Mouse (Mus musculus) embryonic facial prominence, embryonic 15.5 days (tissue): ENCODE data around the gene Hils1. TPM values are rescaled to one million over a fixed set of nuclear protein-coding genes. Genes with fewer than 3 reads are reported as not detected.

Experiments
- ATAC-seq: fragments of 200-750 bp; cut with Nextera tagmentation; 2 replicates; pipeline ENCODE4 v1.8.0; 2017; ENCODE audit warnings: low read depth, moderate TSS enrichment; ENCODE audit not compliant: insufficient number of reproducible peaks, low FRiP score, low TSS enrichment
- H3K27ac ChIP-seq: fragments of 300-500 bp; sonication (generic); replicated peaks from 2 replicates; pipeline ENCODE4 v1.5.1; 2015; ENCODE audit warnings: mild to moderate bottlenecking, inconsistent platforms
- H3K27me3 ChIP-seq: fragments of 300-500 bp; sonication (generic); 2 replicates; pipeline ENCODE4 v1.6.1; 2015; ENCODE audit warnings: inconsistent platforms
- H3K36me3 ChIP-seq: fragments of 300-500 bp; sonication (generic); 2 replicates; pipeline ENCODE4 v1.6.1; 2015; ENCODE audit warnings: mild to moderate bottlenecking, inconsistent platforms
- H3K4me1 ChIP-seq: fragments of 300-500 bp; sonication (generic); 2 replicates; pipeline ENCODE4 v1.6.1; 2015; ENCODE audit warnings: inconsistent platforms
- H3K4me2 ChIP-seq: fragments of 300-500 bp; sonication (generic); replicated peaks from 2 replicates; pipeline ENCODE4 v1.6.1; 2015; ENCODE audit warnings: mild to moderate bottlenecking, inconsistent platforms
- H3K4me3 ChIP-seq: fragments of 300-500 bp; sonication (generic); replicated peaks from 2 replicates; pipeline ENCODE4 v1.5.1; 2015; ENCODE audit warnings: mild to moderate bottlenecking, inconsistent platforms
- H3K9ac ChIP-seq: fragments of 300-500 bp; sonication (generic); 2 replicates; pipeline ENCODE4 v1.6.1; 2015; ENCODE audit warnings: inconsistent platforms
- H3K9me3 ChIP-seq: fragments of 300-500 bp; sonication (generic); replicated peaks from 2 replicates; pipeline ENCODE4 v1.6.1; 2016; ENCODE audit warnings: inconsistent platforms
- WGBS: fragments of 180-500 bp; shearing (Covaris S2); methylation state at CpG from one replicate; pipeline ENCODE4 v1.1.7; 2015; 5-methylcytosine and 5-hydroxymethylcytosine counted together
- polyA plus RNA-seq: library from polyadenylated mRNA; unstranded; fragments of >200 nt; fragmentation: Nextera tagmentation; extraction: Ambion mirVana; gene quantifications from 2 replicates; pipeline ENCODE4 v1.2.1, GENCODE M21; 2015

Gene Hils1
- polyA plus RNA-seq, 1 experiment from 2014 or later = 0.25 TPM

DNA sequence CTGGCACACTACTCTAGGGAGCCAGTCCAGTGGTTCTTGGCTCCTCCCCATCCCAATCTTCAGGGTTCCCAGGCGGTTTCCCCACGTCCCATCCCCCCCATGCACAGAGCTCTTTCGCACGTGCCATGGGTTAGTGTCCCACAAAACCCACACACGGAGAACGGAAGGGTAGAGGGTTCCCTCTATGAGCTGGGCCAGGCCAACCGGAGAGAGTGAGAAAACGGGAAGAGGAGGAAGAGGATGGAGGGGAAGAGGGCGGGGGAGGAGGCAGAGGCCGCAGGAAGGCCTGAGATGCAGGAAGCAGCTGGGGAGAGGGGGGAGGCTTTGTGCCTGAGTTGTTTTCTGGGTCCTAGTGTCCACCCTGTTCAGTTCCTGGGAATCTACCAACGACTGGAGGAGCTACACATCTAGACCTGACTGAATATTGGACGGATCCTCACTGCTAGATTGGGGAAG is 22.2 kb downstream of the Hils1 start:
- peak overlapping the region; percentile 33 for H3K9ac ChIP-seq
- peak; percentile 62 for ATAC-seq
- no peaks in the 10 kb centered on the region for H3K9me3 ChIP-seq
- H3K36me3 ChIP-seq = no peaks in the 10 kb centered on the region
- peak overlapping the region; percentile 91 for H3K4me3 ChIP-seq
- peaks cover 65% of the 10 kb centered on the region for H3K4me1 ChIP-seq
- peak overlapping the region; percentile 95 for H3K27ac ChIP-seq
- 0% methylated on average over 12 of the region's 12 CpGs for WGBS
- H3K27me3 ChIP-seq = no peaks in the 10 kb centered on the region
- peak overlapping the region; percentile 94 for H3K4me2 ChIP-seq

DNA sequence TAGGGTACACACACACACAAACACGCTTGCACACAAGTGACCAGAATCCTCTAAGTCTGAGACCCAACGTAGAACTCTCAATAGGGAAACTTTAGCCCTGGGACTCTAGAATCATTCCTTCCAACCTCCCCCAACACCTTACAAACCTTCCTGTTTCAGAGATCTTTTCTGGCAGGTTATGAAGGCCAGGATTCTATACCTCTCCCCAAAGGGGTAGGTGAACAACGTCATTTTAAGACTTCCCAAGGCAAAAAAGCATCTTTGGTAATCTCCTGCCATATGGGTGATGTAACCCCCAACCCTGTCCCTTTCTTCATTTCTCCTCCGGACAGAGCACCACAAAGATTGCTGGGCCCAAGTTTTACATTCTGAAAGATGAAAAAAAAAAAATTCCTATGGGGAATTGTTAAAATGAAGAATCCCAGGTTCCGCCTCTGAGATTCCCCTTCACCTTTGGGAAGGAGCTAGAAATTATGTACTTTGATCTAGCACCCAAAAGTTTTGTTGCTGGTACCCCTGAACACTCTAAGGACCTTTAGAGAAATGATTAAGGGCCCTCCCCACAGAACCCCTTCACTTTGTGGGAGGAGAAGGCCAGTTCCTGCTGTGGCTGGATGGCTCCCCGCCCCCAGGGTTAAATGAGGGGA is 22.8 kb downstream of the Hils1 start:
- Histone ChIP-seq H3K4me3 (peak overlapping the region; percentile 91), H3K9me3 (no peaks in the 10 kb centered on the region), H3K36me3 (peaks cover 3% of the 10 kb centered on the region; the same call in 1 of the 2 replicates), H3K27ac (peak overlapping the region; percentile 95), H3K9ac (peak overlapping the region; percentile 93; the same call in 1 of the 2 replicates), H3K27me3 (no peaks in the 10 kb centered on the region), H3K4me1 (peaks cover 71% of the 10 kb centered on the region), H3K4me2 (peak overlapping the region; percentile 94)
- WGBS = 40% methylated on average over 6 of the region's 6 CpGs
- no peak for ATAC-seq

DNA sequence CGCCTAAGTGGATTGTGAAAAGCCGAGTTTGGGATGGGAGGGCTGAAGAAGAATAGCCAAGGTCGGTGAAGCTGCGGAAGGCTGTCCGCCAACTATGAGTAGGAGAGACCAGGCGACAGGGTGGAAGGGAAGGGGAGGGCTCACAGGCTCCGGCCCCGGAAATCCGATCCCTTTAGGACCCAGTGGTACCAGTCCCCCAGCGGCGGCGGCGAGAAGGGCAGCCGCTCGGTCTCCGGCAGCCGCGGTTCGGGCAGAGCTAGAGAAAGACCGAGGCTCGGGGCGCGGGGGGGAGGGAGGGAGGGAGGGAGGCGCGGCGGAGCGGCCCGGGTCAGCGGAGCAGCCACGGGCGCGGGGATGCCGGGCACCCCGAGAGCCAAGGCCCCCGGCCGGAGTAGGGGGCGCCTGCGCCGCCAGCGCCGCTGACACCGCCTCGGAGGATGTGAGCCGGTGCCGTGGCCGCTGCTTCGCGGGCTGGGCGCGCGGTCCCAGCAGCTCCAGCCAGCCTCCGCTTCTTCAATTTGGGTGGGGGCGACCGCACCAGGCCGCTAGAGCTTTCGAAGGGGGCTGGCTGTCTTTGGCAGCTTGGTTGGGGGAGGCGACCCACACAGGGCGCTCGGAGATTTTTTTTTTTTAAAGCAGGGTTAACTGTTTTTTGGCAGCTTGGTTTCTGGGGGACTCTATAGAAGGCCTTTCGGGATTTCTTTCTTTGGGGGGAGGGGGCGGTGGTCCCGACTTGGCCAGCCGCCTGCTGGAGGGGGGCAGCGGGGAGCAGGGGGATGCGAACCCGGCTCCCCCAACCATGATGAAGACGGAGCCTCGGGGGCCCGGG is 23.6 kb downstream of the Hils1 start, which contains the start of gene Ppp1r9b:
TSS of gene Ppp1r9b (plus strand) at position 287 of the 829 bp plus-strand sequence.
- under 1% methylated on average over 65 of the region's 69 CpGs for WGBS
- H3K27ac ChIP-seq = peak within 1 kb of the TSS; percentile 95

DNA sequence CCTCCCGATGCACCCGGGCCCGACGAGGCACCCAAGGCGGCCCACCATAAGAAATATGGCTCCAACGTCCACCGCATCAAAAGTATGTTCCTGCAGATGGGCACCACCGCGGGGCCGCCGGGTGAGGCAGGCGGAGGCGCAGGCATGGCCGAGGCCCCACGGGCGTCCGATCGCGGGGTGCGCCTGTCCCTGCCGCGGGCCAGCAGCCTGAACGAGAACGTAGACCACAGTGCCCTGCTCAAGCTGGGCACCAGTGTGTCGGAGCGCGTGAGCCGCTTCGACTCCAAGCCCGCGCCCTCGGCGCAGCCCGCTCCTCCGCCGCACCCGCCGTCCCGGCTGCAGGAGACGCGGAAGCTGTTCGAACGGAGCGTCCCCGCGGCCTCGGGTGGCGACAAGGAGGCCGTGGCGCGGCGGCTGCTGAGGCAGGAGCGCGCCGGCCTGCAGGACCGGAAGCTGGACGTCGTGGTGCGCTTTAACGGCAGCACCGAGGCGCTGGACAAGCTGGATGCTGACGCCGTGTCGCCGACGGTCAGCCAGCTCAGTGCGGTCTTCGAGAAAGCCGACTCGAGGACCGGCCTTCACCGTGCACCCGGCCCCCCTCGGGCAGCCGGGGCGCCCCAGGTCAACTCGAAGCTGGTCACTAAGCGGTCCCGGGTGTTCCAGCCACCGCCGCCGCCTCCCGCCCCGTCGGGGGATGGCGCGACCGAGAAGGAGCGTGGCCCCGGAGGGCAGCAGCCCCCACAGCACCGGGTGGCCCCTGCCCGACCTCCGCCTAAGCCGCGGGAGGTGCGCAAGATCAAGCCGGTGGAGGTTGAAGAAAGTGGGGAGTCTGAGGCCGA is 24.5 kb downstream of the Hils1 start:
- H3K4me2 ChIP-seq = peak overlapping the region; percentile 94
- H3K27ac ChIP-seq = peak overlapping the region; percentile 95
- peak overlapping the region; percentile 91 for H3K4me3 ChIP-seq
- H3K9ac ChIP-seq = peak overlapping the region; percentile 93
- no peaks in the 10 kb centered on the region for H3K9me3 ChIP-seq
- no peak for ATAC-seq
- no peaks in the 10 kb centered on the region for H3K27me3 ChIP-seq
- under 1% methylated on average over 99 of the region's 99 CpGs for WGBS
- peaks cover 81% of the 10 kb centered on the region for H3K4me1 ChIP-seq
- H3K36me3 ChIP-seq = peaks cover 13% of the 10 kb centered on the region

More for the DNA sequence above, 23.6 kb downstream of the Hils1 start, which contains the start of gene Ppp1r9b:
- peak within 1 kb of the TSS; percentile 94 for H3K4me2 ChIP-seq
- H3K4me3 ChIP-seq = peak within 1 kb of the TSS; percentile 91
- H3K9me3 ChIP-seq = no peaks in the 10 kb centered on the region
- peaks cover 6% of the 10 kb centered on the region; the same call in 1 of the 2 replicates for H3K36me3 ChIP-seq
- peak; percentile 85 for ATAC-seq
- H3K9ac ChIP-seq = peak within 1 kb of the TSS; percentile 93
- peaks cover 78% of the 10 kb centered on the region for H3K4me1 ChIP-seq
- H3K27me3 ChIP-seq = no peaks in the 10 kb centered on the region

DNA sequence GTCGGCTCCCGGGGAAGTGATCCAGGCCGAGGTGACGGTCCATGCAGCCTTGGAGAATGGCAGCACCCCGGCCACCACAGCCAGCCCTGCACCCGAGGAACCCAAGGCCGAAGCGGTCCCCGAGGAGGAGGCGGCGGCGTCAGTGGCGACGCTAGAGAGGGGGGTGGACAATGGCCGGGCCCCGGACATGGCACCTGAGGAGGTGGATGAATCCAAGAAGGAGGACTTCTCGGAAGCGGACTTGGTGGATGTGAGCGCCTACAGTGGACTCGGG is 25.0 kb downstream of the Hils1 start:
- Histone ChIP-seq H3K36me3 (peaks cover 18% of the 10 kb centered on the region), H3K27me3 (no peaks in the 10 kb centered on the region), H3K9me3 (no peaks in the 10 kb centered on the region), H3K27ac (peak overlapping the region; percentile 61), H3K4me3 (peak overlapping the region; percentile 91), H3K4me2 (peak overlapping the region; percentile 94), H3K9ac (peak overlapping the region; percentile 93), H3K4me1 (peaks cover 78% of the 10 kb centered on the region)
- no peak for ATAC-seq
- WGBS = 1% methylated on average over 20 of the region's 20 CpGs

DNA sequence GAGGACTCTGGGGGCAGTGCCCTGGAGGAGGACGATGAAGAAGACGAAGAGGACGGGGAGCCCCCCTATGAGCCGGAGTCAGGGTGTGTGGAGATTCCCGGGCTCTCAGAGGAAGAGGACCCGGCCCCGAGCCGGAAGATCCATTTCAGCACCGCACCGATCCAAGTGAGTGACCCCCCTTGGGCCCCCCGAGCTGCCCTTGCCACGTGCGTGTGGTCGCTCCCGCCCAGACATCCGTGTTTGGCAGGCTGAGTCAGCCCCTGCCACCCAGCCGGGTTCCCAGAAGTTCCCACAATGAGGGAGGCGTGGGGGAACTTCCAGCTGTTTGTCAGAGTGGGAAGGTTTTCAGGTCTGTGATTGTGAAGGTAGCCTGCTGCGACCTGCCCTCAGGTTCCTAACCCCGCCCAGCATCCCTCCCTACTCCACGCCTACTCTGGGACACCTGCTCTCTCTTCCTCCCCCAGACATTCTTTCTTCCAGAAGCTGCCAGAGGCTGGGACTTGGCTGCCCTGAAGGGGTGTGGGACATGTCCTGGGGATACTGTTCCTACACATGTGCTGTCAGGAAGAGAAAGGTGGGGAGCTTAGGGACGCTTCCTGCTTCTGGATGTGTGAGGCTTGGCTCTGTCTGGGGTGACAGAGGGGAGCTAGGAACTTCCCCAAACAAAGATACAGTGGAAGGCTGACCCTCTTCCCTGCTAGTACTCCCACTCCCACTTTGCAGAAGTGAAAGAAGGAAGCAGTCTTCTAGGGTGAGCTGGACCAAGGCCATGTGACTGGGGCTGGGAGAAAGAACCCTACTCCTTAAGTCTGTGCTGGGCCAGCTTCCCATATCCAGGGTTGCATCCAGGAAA is 25.6 kb downstream of the Hils1 start:
- H3K27ac ChIP-seq = peak overlapping the region; percentile 61
- peak overlapping the region; percentile 91 for H3K4me3 ChIP-seq
- H3K4me1 ChIP-seq = peaks cover 78% of the 10 kb centered on the region
- H3K9me3 ChIP-seq = no peaks in the 10 kb centered on the region
- H3K27me3 ChIP-seq = no peaks in the 10 kb centered on the region
- H3K4me2 ChIP-seq = peak overlapping the region; percentile 94
- H3K36me3 ChIP-seq = peaks cover 24% of the 10 kb centered on the region
- peak overlapping the region; percentile 93 for H3K9ac ChIP-seq
- peak; percentile 8; the same call in 1 of the 2 replicates for ATAC-seq
- WGBS = 2% methylated on average over 22 of the region's 22 CpGs

DNA sequence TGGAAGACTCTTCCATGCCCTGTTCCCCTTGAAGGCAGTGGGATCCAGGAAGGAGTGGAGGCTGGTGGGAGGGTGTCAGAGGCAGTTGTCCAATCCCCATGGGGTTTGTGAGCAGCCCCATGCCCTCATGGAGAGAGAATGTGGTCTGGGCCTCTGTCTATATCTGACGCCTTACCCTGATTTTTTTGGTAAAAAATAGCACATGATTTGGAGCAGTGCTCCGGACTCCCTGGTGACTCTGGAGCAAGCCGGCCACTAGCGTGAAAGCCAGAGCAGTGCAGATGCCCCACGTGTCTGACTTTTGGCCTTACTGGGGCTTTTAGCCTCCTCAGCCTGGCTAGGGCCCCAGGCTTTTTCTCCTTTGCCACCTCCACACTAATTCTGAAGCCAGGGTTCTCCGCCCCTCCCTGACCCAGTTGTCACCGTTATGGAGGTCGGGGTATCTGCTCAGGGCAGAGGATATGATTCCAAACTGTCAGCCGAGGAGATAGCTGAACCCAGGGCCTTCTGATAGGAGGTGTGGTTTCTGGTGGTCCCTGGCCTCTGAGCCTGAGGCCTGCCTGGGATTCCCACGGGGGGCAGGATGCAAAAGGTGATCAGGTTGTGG is 26.9 kb downstream of the Hils1 start:
- peaks cover 36% of the 10 kb centered on the region for H3K36me3 ChIP-seq
- peak overlapping the region; percentile 94 for H3K4me2 ChIP-seq
- peaks cover 66% of the 10 kb centered on the region for H3K4me1 ChIP-seq
- no peak for ATAC-seq
- H3K27ac ChIP-seq = peak overlapping the region; percentile 44
- peak overlapping the region; percentile 93 for H3K9ac ChIP-seq
- peak overlapping the region; percentile 91 for H3K4me3 ChIP-seq
- 43% methylated on average over 10 of the region's 10 CpGs for WGBS
- H3K27me3 ChIP-seq = no peaks in the 10 kb centered on the region
- no peaks in the 10 kb centered on the region for H3K9me3 ChIP-seq

DNA sequence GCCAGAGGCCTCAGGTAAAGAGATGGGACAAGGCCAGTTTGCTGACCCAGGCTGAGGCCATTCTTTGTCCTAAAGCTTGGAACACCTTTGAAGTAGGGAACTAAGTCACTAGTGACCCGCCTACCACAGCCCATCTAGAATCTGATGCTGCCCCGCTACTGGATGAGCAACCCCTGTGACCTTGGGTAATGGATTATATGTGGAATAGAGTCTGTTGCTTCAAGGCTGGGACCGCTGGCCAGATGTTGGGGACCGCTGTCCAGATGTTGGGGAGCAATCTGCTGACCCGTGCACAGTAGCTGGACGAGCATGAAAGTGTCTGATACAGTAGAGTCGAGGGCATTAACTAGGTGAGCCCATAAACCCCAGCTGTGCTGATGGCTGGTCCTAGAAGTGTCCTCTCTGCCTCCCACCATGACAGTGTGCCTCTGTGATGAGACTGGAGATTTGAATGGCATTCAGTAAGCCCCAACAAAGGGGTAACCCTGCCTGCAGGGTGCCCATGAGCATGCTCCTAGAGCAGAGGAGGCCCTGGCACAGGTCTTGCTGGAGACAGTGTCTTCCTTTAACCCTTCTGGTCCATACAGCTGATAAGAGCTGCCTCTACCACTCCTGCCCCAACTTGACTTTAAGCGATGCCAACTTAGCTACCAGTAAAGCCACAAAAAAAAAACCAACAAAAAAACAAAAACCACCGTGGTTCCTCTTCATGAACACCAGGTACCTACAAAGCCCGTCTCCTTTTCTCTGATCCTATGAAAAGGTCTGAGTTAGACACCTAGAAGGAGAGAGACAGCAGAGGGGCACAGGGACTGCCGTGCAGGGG is 27.8 kb downstream of the Hils1 start:
- Histone ChIP-seq H3K4me1 (peaks cover 64% of the 10 kb centered on the region), H3K36me3 (peaks cover 44% of the 10 kb centered on the region), H3K4me2 (peak overlapping the region; percentile 94), H3K27me3 (no peaks in the 10 kb centered on the region), H3K9me3 (no peaks in the 10 kb centered on the region), H3K4me3 (peak overlapping the region; percentile 91), H3K9ac (no peak overlapping the region), H3K27ac (no peak overlapping the region)
- no peak for ATAC-seq
- 82% methylated on average over 11 of the region's 11 CpGs for WGBS

DNA sequence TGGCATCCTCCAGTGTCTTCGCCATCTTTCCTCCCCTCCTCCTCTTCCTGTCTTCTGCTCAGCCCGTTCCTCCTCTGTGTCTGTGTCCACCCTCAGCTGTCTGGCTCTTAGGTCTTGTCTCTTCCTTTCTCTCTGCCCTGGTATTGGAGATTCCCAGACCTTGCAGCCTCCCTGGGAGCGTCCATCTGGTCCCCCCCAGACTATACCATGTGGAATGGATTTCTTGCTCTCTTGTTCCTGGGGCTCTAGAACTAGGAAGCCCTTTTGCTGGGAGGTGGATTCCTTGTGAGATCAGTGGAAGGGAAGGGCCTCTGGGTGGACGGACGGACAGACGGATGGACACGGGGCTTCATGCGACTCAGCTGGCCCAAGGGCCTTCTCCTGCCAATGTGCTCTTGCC is 28.7 kb downstream of the Hils1 start:
- Histone ChIP-seq H3K9me3 (no peaks in the 10 kb centered on the region), H3K36me3 (peaks cover 47% of the 10 kb centered on the region), H3K4me2 (peak overlapping the region; percentile 94; the same call in 1 of the 2 replicates), H3K27me3 (no peaks in the 10 kb centered on the region), H3K27ac (no peak overlapping the region), H3K9ac (no peak overlapping the region), H3K4me1 (peaks cover 68% of the 10 kb centered on the region), H3K4me3 (no peak overlapping the region)
- ATAC-seq = no peak
- 72% methylated on average over 8 of the region's 8 CpGs for WGBS
